Mouse (Mus musculus): ENCODE measurements around the gene Kirrel3. TPM values are rescaled to one million over a fixed set of nuclear protein-coding genes. Genes with fewer than 3 reads are reported as not detected.

The Kirrel3 gene
- polyA plus RNA-seq, 1 experiment from 2014 or later = 2.3 TPM

DNA sequence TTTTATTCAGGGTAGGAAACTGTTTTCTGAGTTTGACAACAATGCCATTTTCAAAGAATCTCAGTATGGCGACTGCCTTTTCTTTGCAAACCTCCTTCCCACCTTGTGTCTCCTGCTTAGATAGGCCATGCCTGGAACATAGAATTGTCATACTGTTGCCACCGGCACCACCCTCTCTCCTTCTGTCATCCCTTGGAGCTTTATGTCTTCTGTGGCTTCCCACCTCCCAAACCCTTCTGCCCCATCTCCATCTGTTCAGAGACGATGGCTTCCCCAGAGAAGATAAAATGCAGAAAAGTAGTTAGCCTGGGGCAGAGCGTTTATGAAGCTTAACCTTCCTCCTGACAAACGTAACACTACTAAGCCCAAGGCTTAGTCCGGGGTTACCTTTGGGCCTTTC, 88.9 kb downstream of the Kirrel3 start:
- no peak overlapping the region for H3K4me3 ChIP-seq (replicated peaks; ENCODE audit: low read length)
- 89% methylated on average over 6 of the region's 6 CpGs for WGBS
- ATAC-seq (ENCODE audit: insufficient read depth, low FRiP score) = no peak

DNA sequence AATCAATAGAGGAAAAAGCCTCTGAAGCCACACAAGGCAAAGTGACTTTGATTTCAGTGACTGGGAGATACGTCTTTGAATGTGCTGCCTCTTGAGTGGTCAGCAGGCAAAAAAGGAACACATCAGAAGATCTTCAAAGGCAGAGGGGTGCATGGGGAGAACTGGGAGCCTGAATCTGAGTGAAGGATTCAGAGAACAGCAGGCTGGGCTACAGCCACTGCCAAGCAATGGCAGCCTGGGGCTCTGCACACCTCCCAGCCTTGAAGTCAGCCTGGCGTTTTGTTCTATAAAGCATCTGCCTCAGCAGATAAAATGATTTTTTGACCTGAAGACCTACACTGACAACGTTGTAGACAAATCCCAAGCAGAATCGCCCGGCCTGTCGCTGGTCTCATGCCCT, 93.5 kb downstream of the Kirrel3 start:
- Histone ChIP-seq H3K27me3 (ENCODE audit: control insufficient read depth, insufficient read depth, low read length) (no peaks in the 10 kb centered on the region), H3K4me3 (replicated peaks; ENCODE audit: low read length) (no peak overlapping the region), H3K4me2 (ENCODE audit: low read depth, low read length) (no peak overlapping the region), H3K27ac (ENCODE audit: low read length) (no peak overlapping the region), H3K9ac (ENCODE audit: low read length) (no peak overlapping the region), H3K36me3 (ENCODE audit: control insufficient read depth, insufficient read depth, low read length) (no peaks in the 10 kb centered on the region), H3K4me1 (ENCODE audit: control insufficient read depth, insufficient read depth, low read length) (no peaks in the 10 kb centered on the region), H3K9me3 (replicated peaks; ENCODE audit: control insufficient read depth, low read length) (no peaks in the 10 kb centered on the region)
- no peak for ATAC-seq (ENCODE audit: insufficient read depth, low FRiP score)
- WGBS = 83% methylated on average over 6 of the region's 6 CpGs

More for the DNA sequence above, 88.9 kb downstream of the Kirrel3 start:
- no peaks in the 10 kb centered on the region for H3K27me3 ChIP-seq (ENCODE audit: control insufficient read depth, insufficient read depth, low read length)
- H3K27ac ChIP-seq (ENCODE audit: low read length) = no peak overlapping the region
- no peaks in the 10 kb centered on the region for H3K9me3 ChIP-seq (replicated peaks; ENCODE audit: control insufficient read depth, low read length)
- H3K9ac ChIP-seq (ENCODE audit: low read length) = no peak overlapping the region
- H3K36me3 ChIP-seq (ENCODE audit: control insufficient read depth, insufficient read depth, low read length) = no peaks in the 10 kb centered on the region
- H3K4me2 ChIP-seq (ENCODE audit: low read depth, low read length) = no peak overlapping the region
- H3K4me1 ChIP-seq (ENCODE audit: control insufficient read depth, insufficient read depth, low read length) = no peaks in the 10 kb centered on the region

DNA sequence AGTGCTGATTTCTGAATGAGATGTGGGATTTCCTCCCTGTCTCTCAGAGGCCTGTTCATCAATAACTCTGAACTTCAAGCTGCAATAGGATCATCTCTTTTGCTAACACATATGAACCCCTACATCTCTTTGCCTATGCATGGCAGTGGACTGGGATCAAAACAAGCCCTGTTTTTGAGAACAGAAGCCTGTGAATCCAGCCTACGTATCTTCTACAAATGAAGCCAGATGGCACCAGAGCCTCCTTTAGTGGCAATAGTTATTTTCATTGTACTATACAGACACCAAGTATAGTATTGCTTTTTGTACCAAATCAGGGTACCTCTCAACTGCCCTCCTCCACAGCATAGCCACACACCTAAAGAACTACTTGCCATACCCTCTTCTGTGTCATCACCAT, 94.4 kb downstream of the Kirrel3 start:
- Histone ChIP-seq H3K4me3 (replicated peaks; ENCODE audit: low read length) (no peak overlapping the region), H3K36me3 (ENCODE audit: control insufficient read depth, insufficient read depth, low read length) (no peaks in the 10 kb centered on the region), H3K27me3 (ENCODE audit: control insufficient read depth, insufficient read depth, low read length) (no peaks in the 10 kb centered on the region), H3K9ac (ENCODE audit: low read length) (no peak overlapping the region), H3K27ac (ENCODE audit: low read length) (no peak overlapping the region), H3K9me3 (replicated peaks; ENCODE audit: control insufficient read depth, low read length) (no peaks in the 10 kb centered on the region), H3K4me1 (ENCODE audit: control insufficient read depth, insufficient read depth, low read length) (no peaks in the 10 kb centered on the region), H3K4me2 (ENCODE audit: low read depth, low read length) (no peak overlapping the region)
- ATAC-seq (ENCODE audit: insufficient read depth, low FRiP score) = no peak
- WGBS = 90% methylated on average over 1 of the region's 1 CpGs

DNA sequence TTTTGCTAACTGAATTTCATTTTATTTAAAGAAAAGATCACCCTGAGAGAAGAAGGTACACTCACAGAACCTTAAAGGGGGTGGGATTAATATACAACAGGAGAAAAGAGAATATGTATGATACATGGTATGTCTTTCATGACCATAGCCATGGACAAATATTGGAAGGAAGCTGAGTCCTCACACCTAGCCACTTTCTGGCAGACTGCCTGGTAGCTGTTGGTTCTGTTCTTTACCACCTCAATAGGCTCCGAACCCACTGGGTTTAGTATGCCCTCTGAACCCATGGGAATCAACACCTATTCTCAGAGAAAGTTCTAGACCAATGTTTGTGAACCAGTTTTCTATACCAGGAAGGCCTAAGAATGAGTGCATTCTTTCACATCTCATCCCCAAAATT, 96.8 kb downstream of the Kirrel3 start:
- WGBS = 81% methylated on average over 1 of the region's 1 CpGs
- Histone ChIP-seq H3K4me2 (ENCODE audit: low read depth, low read length) (no peak overlapping the region), H3K9me3 (replicated peaks; ENCODE audit: control insufficient read depth, low read length) (no peaks in the 10 kb centered on the region), H3K4me1 (ENCODE audit: control insufficient read depth, insufficient read depth, low read length) (no peaks in the 10 kb centered on the region), H3K36me3 (ENCODE audit: control insufficient read depth, insufficient read depth, low read length) (no peaks in the 10 kb centered on the region), H3K9ac (ENCODE audit: low read length) (no peak overlapping the region), H3K4me3 (replicated peaks; ENCODE audit: low read length) (no peak overlapping the region), H3K27me3 (ENCODE audit: control insufficient read depth, insufficient read depth, low read length) (no peaks in the 10 kb centered on the region), H3K27ac (ENCODE audit: low read length) (no peak overlapping the region)
- ATAC-seq (ENCODE audit: insufficient read depth, low FRiP score) = no peak

DNA sequence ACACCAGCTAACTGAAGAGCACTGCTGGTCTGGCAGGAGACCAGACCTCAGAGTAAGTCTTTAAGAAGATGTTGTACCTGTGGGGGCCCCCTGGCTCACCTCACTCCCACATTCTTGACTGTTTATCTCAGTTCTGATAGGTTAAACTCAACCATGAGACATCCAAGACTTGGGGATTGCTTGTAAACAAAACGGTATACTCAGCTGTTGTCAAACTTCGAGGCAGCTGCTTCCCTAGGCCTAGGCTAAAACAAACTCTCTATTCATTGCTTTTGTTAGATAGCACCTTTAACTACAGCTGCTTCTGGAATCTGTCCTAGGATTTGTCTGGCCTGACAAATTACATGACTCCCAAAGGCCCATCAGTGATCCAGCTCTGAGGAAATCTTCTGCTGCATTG, 99.8 kb downstream of the Kirrel3 start:
- Histone ChIP-seq H3K27ac (ENCODE audit: low read length) (no peak overlapping the region), H3K4me2 (ENCODE audit: low read depth, low read length) (no peak overlapping the region), H3K4me3 (replicated peaks; ENCODE audit: low read length) (no peak overlapping the region), H3K4me1 (ENCODE audit: control insufficient read depth, insufficient read depth, low read length) (no peaks in the 10 kb centered on the region), H3K27me3 (ENCODE audit: control insufficient read depth, insufficient read depth, low read length) (no peaks in the 10 kb centered on the region), H3K36me3 (ENCODE audit: control insufficient read depth, insufficient read depth, low read length) (no peaks in the 10 kb centered on the region), H3K9me3 (replicated peaks; ENCODE audit: control insufficient read depth, low read length) (no peaks in the 10 kb centered on the region), H3K9ac (ENCODE audit: low read length) (no peak overlapping the region)
- ATAC-seq (ENCODE audit: insufficient read depth, low FRiP score) = no peak
- 19% methylated on average over 2 of the region's 2 CpGs for WGBS

DNA sequence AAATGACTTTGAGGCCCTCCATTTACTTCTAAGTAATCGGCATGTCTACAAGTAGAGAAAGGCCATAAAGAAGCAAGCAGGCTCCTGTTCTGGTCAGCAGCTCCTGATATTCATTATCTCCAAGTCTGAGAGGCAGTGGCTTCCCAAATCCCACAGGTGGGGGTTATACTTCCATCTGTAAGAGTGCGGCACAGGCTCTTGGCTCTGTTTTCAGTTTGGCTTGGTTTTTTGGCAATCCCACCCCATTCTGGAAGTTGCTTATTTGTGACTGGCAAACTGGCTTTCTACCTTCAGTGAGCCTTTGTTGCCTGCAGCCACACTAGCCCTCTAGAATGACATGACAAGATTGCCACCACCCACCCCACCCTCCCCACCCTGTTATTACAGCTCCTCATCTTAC, 100.4 kb downstream of the Kirrel3 start:
- WGBS = 45% methylated on average over 2 of the region's 2 CpGs
- ATAC-seq (ENCODE audit: insufficient read depth, low FRiP score) = no peak
- Histone ChIP-seq H3K9me3 (replicated peaks; ENCODE audit: control insufficient read depth, low read length) (no peaks in the 10 kb centered on the region), H3K4me1 (ENCODE audit: control insufficient read depth, insufficient read depth, low read length) (no peaks in the 10 kb centered on the region), H3K36me3 (ENCODE audit: control insufficient read depth, insufficient read depth, low read length) (no peaks in the 10 kb centered on the region), H3K4me2 (ENCODE audit: low read depth, low read length) (no peak overlapping the region), H3K9ac (ENCODE audit: low read length) (no peak overlapping the region), H3K27me3 (ENCODE audit: control insufficient read depth, insufficient read depth, low read length) (no peaks in the 10 kb centered on the region), H3K4me3 (replicated peaks; ENCODE audit: low read length) (no peak overlapping the region), H3K27ac (ENCODE audit: low read length) (no peak overlapping the region)

DNA sequence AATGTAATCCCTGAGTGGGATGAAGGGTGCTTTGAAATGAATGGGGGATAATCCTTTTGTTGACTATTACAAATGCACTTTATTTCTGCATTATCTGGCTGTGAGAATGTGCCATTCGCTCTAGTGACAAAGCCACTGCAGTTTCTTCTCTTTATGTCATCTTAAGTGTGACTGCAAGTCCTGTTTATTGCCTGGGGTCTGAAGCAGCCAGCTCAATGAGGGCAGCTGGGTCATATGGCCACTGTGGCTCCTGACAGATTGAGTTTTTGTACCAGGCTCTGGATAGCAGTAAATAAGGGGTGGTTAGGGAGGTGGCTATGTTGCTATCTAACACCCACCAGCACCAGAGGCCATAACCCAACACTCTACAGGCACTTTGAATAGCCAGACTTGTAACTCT, 104.1 kb downstream of the Kirrel3 start:
- Histone ChIP-seq H3K27me3 (ENCODE audit: control insufficient read depth, insufficient read depth, low read length) (no peaks in the 10 kb centered on the region), H3K9me3 (replicated peaks; ENCODE audit: control insufficient read depth, low read length) (no peaks in the 10 kb centered on the region), H3K4me3 (replicated peaks; ENCODE audit: low read length) (no peak overlapping the region), H3K4me1 (ENCODE audit: control insufficient read depth, insufficient read depth, low read length) (no peaks in the 10 kb centered on the region), H3K36me3 (ENCODE audit: control insufficient read depth, insufficient read depth, low read length) (no peaks in the 10 kb centered on the region), H3K27ac (ENCODE audit: low read length) (no peak overlapping the region), H3K9ac (ENCODE audit: low read length) (no peak overlapping the region), H3K4me2 (ENCODE audit: low read depth, low read length) (no peak overlapping the region)
- 73% methylated on average over 1 of the region's 1 CpGs for WGBS
- ATAC-seq (ENCODE audit: insufficient read depth, low FRiP score) = no peak

DNA sequence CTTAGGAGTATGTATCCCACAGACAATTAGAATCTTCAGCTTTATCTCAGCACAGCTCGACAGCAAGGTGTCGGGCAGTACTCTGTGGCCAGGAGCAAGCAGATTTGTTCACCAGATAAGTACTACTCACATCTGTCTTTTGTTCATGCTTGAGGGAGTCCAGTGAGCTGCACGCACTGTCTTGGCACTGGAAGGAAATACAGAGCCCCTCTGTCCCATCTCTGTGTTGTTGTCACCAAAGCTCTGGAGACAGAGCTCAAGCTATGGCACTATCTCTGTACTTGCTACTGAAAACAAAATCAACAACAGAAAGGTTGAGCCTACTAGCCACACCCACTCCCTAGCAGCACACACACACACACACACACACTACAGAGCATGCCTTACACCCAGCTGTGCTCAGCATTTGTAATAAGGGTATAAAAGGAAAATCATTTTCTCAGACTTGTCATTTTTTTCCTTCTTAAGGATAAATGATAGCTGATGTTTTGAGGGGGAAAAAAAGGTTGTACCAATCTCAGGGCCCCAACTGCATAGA, 106.4 kb downstream of the Kirrel3 start:
- no peak for ATAC-seq (ENCODE audit: insufficient read depth, low FRiP score)
- H3K9me3 ChIP-seq (replicated peaks; ENCODE audit: control insufficient read depth, low read length) = no peaks in the 10 kb centered on the region
- no peaks in the 10 kb centered on the region for H3K4me1 ChIP-seq (ENCODE audit: control insufficient read depth, insufficient read depth, low read length)
- H3K27ac ChIP-seq (ENCODE audit: low read length) = no peak overlapping the region
- H3K9ac ChIP-seq (ENCODE audit: low read length) = no peak overlapping the region
- no peaks in the 10 kb centered on the region for H3K36me3 ChIP-seq (ENCODE audit: control insufficient read depth, insufficient read depth, low read length)
- no peaks in the 10 kb centered on the region for H3K27me3 ChIP-seq (ENCODE audit: control insufficient read depth, insufficient read depth, low read length)
- no peak overlapping the region for H3K4me2 ChIP-seq (ENCODE audit: low read depth, low read length)
- 45% methylated on average over 3 of the region's 3 CpGs for WGBS
- H3K4me3 ChIP-seq (replicated peaks; ENCODE audit: low read length) = no peak overlapping the region

DNA sequence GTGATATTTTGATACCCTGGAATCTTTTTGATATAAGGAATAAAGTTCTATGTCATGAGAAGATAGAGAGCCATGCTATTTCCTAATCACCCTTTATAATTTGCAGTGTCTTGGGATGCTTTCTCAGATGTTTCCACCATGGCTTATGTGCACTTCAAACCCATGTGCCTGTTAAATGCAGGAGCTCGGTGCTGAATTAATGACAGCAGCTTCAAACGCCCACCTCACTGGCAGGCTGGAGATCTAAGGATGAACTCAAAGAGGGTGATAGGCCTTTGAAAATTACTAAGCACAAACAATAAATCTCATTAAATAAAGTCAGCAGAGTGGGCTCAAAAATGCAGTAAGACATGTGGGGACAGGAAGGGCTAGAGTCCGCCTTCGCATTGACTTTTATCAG, 108.2 kb downstream of the Kirrel3 start:
- ATAC-seq (ENCODE audit: insufficient read depth, low FRiP score) = no peak
- H3K4me2 ChIP-seq (ENCODE audit: low read depth, low read length) = no peak overlapping the region
- no peaks in the 10 kb centered on the region for H3K27me3 ChIP-seq (ENCODE audit: control insufficient read depth, insufficient read depth, low read length)
- no peak overlapping the region for H3K9ac ChIP-seq (ENCODE audit: low read length)
- H3K4me3 ChIP-seq (replicated peaks; ENCODE audit: low read length) = no peak overlapping the region
- 73% methylated on average over 4 of the region's 4 CpGs for WGBS
- no peak overlapping the region for H3K27ac ChIP-seq (ENCODE audit: low read length)
- H3K9me3 ChIP-seq (replicated peaks; ENCODE audit: control insufficient read depth, low read length) = no peaks in the 10 kb centered on the region
- no peaks in the 10 kb centered on the region for H3K36me3 ChIP-seq (ENCODE audit: control insufficient read depth, insufficient read depth, low read length)
- no peaks in the 10 kb centered on the region for H3K4me1 ChIP-seq (ENCODE audit: control insufficient read depth, insufficient read depth, low read length)

DNA sequence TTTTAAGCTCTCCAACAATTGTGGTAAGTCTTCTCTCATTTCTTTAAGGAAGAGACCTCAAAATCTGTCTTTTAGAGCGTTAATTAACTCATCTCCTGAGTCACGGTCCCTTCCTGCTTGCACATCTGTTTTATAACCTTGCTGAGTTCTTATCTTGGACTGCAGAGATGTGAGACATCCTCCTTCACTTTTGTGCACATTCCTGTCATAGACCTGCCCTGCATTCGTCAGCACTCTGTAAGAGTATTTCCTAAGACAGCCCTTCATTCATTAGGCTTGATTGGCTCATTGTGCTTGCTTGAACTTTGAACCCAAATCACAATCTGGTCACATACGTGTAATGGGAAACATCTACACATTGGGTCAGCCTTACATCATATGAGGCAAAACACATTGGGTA, 114.6 kb downstream of the Kirrel3 start:
- 66% methylated on average over 4 of the region's 4 CpGs for WGBS
- Histone ChIP-seq H3K9ac (ENCODE audit: low read length) (no peak overlapping the region), H3K9me3 (replicated peaks; ENCODE audit: control insufficient read depth, low read length) (no peaks in the 10 kb centered on the region), H3K36me3 (ENCODE audit: control insufficient read depth, insufficient read depth, low read length) (no peaks in the 10 kb centered on the region), H3K4me2 (ENCODE audit: low read depth, low read length) (no peak overlapping the region), H3K4me1 (ENCODE audit: control insufficient read depth, insufficient read depth, low read length) (no peaks in the 10 kb centered on the region), H3K4me3 (replicated peaks; ENCODE audit: low read length) (no peak overlapping the region), H3K27ac (ENCODE audit: low read length) (no peak overlapping the region), H3K27me3 (ENCODE audit: control insufficient read depth, insufficient read depth, low read length) (no peaks in the 10 kb centered on the region)
- ATAC-seq (ENCODE audit: insufficient read depth, low FRiP score) = no peak
